ENCODE assay signal across 7 mouse cellular contexts in the genomic region with DNA sequence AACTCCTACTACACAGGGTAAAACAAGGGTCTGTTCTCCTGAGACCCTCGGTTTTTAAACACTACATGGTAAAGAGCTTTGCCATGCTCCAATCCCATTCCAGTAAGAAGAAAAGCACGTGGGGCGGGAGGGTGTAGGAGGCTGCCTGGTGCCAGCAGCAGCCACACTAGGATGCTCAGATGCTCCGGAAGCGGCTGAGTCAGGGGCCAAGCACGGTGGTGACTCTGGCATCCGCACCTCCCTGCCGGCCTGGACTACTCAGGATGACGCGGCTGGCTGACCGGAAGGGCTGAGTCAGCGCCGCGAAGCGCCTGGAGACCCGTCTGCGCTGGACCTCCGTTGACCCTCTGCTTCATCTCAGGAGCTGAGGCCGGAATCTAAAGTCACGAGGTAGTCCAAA. TPM values are rescaled to one million over a fixed set of nuclear protein-coding genes. Genes with fewer than 3 reads are reported as not detected.
DNase-seq lines count a peak whose midpoint lies in the region; ATAC-seq and TF ChIP-seq lines count a peak whose summit lies in the region.

No protein-coding gene starts in this region.

- no peak for TF ChIP-seq POLR2A in bone marrow, adult 2 months (IDR thresholded peaks at IDR 0.05; ENCODE audit: borderline replicate concordance, control insufficient read depth, low read depth, low read length)
- no peak for TF ChIP-seq POLR2A in heart, adult 2 months (IDR thresholded peaks at IDR 0.05; ENCODE audit: insufficient read depth, low read depth, low read length)
- TF ChIP-seq POLR2A in kidney, adult 2 months (IDR thresholded peaks at IDR 0.05; ENCODE audit: low read depth, low read length), result no peak

- H3K36me3 ChIP-seq in heart, adult 2 months (ENCODE audit: control insufficient read depth, insufficient read depth, low read length), result no peaks in the 10 kb centered on the region
- H3K36me3 ChIP-seq in kidney, adult 2 months (ENCODE audit: control insufficient read depth, insufficient read depth, low read length), result no peaks in the 10 kb centered on the region
- no peaks in the 10 kb centered on the region for H3K36me3 ChIP-seq in liver, embryonic 12.5 days

- peak; percentile 47; the same call in 1 of the 2 replicates for ATAC-seq in liver, embryonic 12.5 days

- intact Hi-C loops in heart, adult 2 months (cut with DNase I), result no loop called here

- no peaks in the 10 kb centered on the region for H3K27me3 ChIP-seq in heart, adult 2 months (ENCODE audit: control insufficient read depth, insufficient read depth, low read length)
- H3K27me3 ChIP-seq in kidney, adult 2 months (replicated peaks; ENCODE audit: control insufficient read depth, insufficient read depth, low read length), result no peaks in the 10 kb centered on the region
- H3K27me3 ChIP-seq in liver, embryonic 12.5 days (replicated peaks), result peaks cover 27% of the 10 kb centered on the region

- H3K27ac ChIP-seq in bone marrow, adult 2 months (ENCODE audit: control insufficient read depth, insufficient read depth, low read depth, low read length, poor library complexity), result peak overlapping the region; percentile 64
- no peak overlapping the region for H3K27ac ChIP-seq in heart, adult 2 months
- no peak overlapping the region for H3K27ac ChIP-seq in kidney, adult 2 months (ENCODE audit: insufficient read depth, low read depth, low read length)
- no peak overlapping the region for H3K27ac ChIP-seq in liver, embryonic 12.5 days

- H3K4me2 ChIP-seq in liver, embryonic 12.5 days, result peak overlapping the region; percentile 42

- TF ChIP-seq CTCF in bone marrow, adult 2 months (IDR thresholded peaks at IDR 0.05; ENCODE audit: control insufficient read depth, insufficient read depth, low read length), result no peak
- TF ChIP-seq CTCF in heart, adult 2 months (IDR thresholded peaks at IDR 0.05), result no peak
- no peak for TF ChIP-seq CTCF in kidney, adult 2 months (conservative IDR thresholded peaks at IDR 0.05; ENCODE audit: insufficient read depth, insufficient read length, low read depth, low read length)

- H3K4me1 ChIP-seq in bone marrow, adult 2 months (ENCODE audit: control insufficient read depth, insufficient read depth, low read length), result no peaks in the 10 kb centered on the region; the same call in 1 of the 2 replicates
- no peaks in the 10 kb centered on the region for H3K4me1 ChIP-seq in heart, adult 2 months (ENCODE audit: control insufficient read depth, insufficient read depth, low read length)
- no peaks in the 10 kb centered on the region for H3K4me1 ChIP-seq in kidney, adult 2 months (ENCODE audit: control insufficient read depth, insufficient read depth, low read length)
- H3K4me1 ChIP-seq in liver, embryonic 12.5 days, result peaks cover 6% of the 10 kb centered on the region

- DNase-seq in embryo, embryonic 11.5 days (ENCODE audit: low read depth, low spot score), result peak; percentile 9
- peak; percentile 60 to 64 for DNase-seq in heart, adult 2 months
- peak; percentile 86 for DNase-seq in kidney, adult 2 months
- DNase-seq in natural killer cell, adult 2 months (ENCODE audit: low spot score in 2 of 2), result peak; percentile 20 to 34
- DNase-seq in urinary bladder, postnatal 25 days (ENCODE audit: low spot score), result peak; percentile 50

- no peak overlapping the region for H3K4me3 ChIP-seq in bone marrow, adult 2 months (replicated peaks; ENCODE audit: control insufficient read depth, low read depth, low read length)
- H3K4me3 ChIP-seq in heart, adult 2 months, result peak overlapping the region; percentile 23; the same call in 1 of the 2 replicates
- H3K4me3 ChIP-seq in kidney, adult 2 months (ENCODE audit: insufficient read depth, low read depth, low read length), result no peak overlapping the region
- H3K4me3 ChIP-seq in liver, embryonic 12.5 days, result no peak overlapping the region

- H3K79me2 ChIP-seq in heart, adult 2 months (replicated peaks; ENCODE audit: control insufficient read depth, insufficient read depth, low read length), result no peaks in the 10 kb centered on the region

- no peaks in the 10 kb centered on the region for H3K9me3 ChIP-seq in liver, embryonic 12.5 days (replicated peaks)

- H3K9ac ChIP-seq in heart, adult 2 months (ENCODE audit: low read depth, low read length), result no peak overlapping the region
- no peak overlapping the region for H3K9ac ChIP-seq in liver, embryonic 12.5 days

- 58% methylated on average over 20 of the region's 20 CpGs for WGBS in bone marrow, adult 2 months
- WGBS in heart, adult 2 months, result 7% methylated on average over 20 of the region's 20 CpGs
- WGBS in kidney, adult 2 months, result 12% methylated on average over 20 of the region's 20 CpGs
- 10% methylated on average over 20 of the region's 20 CpGs for WGBS in liver, embryonic 12.5 days (ENCODE audit: insufficient replicate concordance)

- TF ChIP-seq EP300 in heart, adult 2 months (IDR thresholded peaks at IDR 0.05; ENCODE audit: insufficient read depth, low read depth, low read length), result no peak

RNA-seq across cellular contexts. Expression of a gene that starts 15.1 kb away (rescaled TPM):
- 49.4 and 54.4 TPM in 2 replicates for polyA plus RNA-seq in bone marrow, adult 2 months (2011; ENCODE audit: insufficient read depth, insufficient read length, low replicate concordance, missing spikeins)
- total RNA-seq in heart, adult 2 months (2021), result 10 to 100 TPM; 85.0 to 99.4 TPM
- polyA plus RNA-seq in heart, adult 2 months (2012; rRNA removed), result 19.7 and 41.8 TPM in 2 replicates
- polyA plus RNA-seq in kidney, adult 2 months (2012; rRNA removed), result 17.9 and 22.3 TPM in 2 replicates
- polyA plus RNA-seq in liver, embryonic 12.5 days (2016; fragmentation: Nextera tagmentation; extraction: Ambion mirVana), result 35.8 and 35.9 TPM in 2 replicates

RNA-seq across cellular contexts. Expression of a gene that starts 16.2 kb away (rescaled TPM):
- polyA plus RNA-seq in bone marrow, adult 2 months (2011; ENCODE audit: insufficient read depth, insufficient read length, low replicate concordance, missing spikeins), result 12.1 and 18.8 TPM in 2 replicates
- 10 to 100 TPM; 51.1 to 55.6 TPM for total RNA-seq in heart, adult 2 months (2021)
- 22.2 and 40.3 TPM in 2 replicates for polyA plus RNA-seq in heart, adult 2 months (2012; rRNA removed)
- polyA plus RNA-seq in kidney, adult 2 months (2012; rRNA removed), result 26.2 and 27.1 TPM in 2 replicates
- polyA plus RNA-seq in liver, embryonic 12.5 days (2016; fragmentation: Nextera tagmentation; extraction: Ambion mirVana), result 47.3 and 47.4 TPM in 2 replicates

RNA-seq across cellular contexts. Expression of a gene that starts 42.7 kb away (rescaled TPM):
- polyA plus RNA-seq in bone marrow, adult 2 months (2011; ENCODE audit: insufficient read depth, insufficient read length, low replicate concordance, missing spikeins), result 27.2 and 54.9 TPM in 2 replicates
- 100 to 1,000 TPM; 106 to 136 TPM for total RNA-seq in heart, adult 2 months (2021)
- 106 and 165 TPM in 2 replicates for polyA plus RNA-seq in heart, adult 2 months (2012; rRNA removed)
- polyA plus RNA-seq in kidney, adult 2 months (2012; rRNA removed), result 66.6 and 67.6 TPM in 2 replicates
- 13.3 and 14.8 TPM in 2 replicates for polyA plus RNA-seq in liver, embryonic 12.5 days (2016; fragmentation: Nextera tagmentation; extraction: Ambion mirVana)

RNA-seq across cellular contexts. Expression of a gene that starts 58.0 kb away (rescaled TPM):
- polyA plus RNA-seq in bone marrow, adult 2 months (2011; ENCODE audit: insufficient read depth, insufficient read length, low replicate concordance, missing spikeins), result 9.2 and 11.1 TPM in 2 replicates
- total RNA-seq in heart, adult 2 months (2021), result 10 to 100 TPM in 1 of 2 experiments, 1 to 10 TPM in 1; 8.6 to 10.5 TPM
- polyA plus RNA-seq in heart, adult 2 months (2012; rRNA removed), result 8.4 and 10.5 TPM in 2 replicates
- polyA plus RNA-seq in kidney, adult 2 months (2012; rRNA removed), result 7.5 and 9.4 TPM in 2 replicates
- polyA plus RNA-seq in liver, embryonic 12.5 days (2016; fragmentation: Nextera tagmentation; extraction: Ambion mirVana), result 13.5 and 14.2 TPM in 2 replicates

Comparison
In these comparisons a context has a peak if more than half of its experiments do, and no peak if none do; other contexts are left out.
1. DNase-seq: peak in every context shown above with its lines; median percentile 86 in kidney, adult 2 months; 62 in heart, adult 2 months; 50 in urinary bladder, postnatal 25 days; 27 in natural killer cell, adult 2 months; 9 in embryo, embryonic 11.5 days.